19 mouse cellular contexts compared by ENCODE assay signal in genomic region chr8:78467889-78468288, GRCm38 (mm10). TPM values are rescaled to one million over a fixed set of nuclear protein-coding genes. Genes with fewer than 3 reads are reported as not detected.
DNase-seq lines count a peak whose midpoint lies in the region; ATAC-seq and TF ChIP-seq lines count a peak whose summit lies in the region.
"Had no signal": no experiment of that assay in that cellular context is flagged by ENCODE, and none has a peak within 500 bp of the region (broad histone marks: within the 10 kb centered on the region; RNA-seq: fewer than 3 reads in every experiment).

No protein-coding gene starts in this region.

- no peak overlapping the region for H3K4me2 ChIP-seq in lung, embryonic 14.5 days
- H3K4me2 ChIP-seq: kidney, embryonic 15.5 days; midbrain, embryonic 11.5 days had no signal

- 87% methylated on average over 2 of the region's 2 CpGs for WGBS in lung, embryonic 14.5 days

- no peaks in the 10 kb centered on the region for H3K27me3 ChIP-seq in lung, embryonic 14.5 days (ENCODE audit: insufficient read depth, low read length)
- H3K27me3 ChIP-seq: kidney, embryonic 15.5 days had no signal

- no peak overlapping the region for H3K27ac ChIP-seq in lung, embryonic 14.5 days (ENCODE audit: low read depth)
- H3K27ac ChIP-seq: kidney, embryonic 15.5 days; liver, embryonic 14.5 days had no signal

- no peak for TF ChIP-seq CTCF in lung, embryonic 14.5 days (IDR thresholded peaks at IDR 0.05; ENCODE audit: low read depth)
- no peak for TF ChIP-seq CTCF in brain, embryonic 14.5 days (IDR thresholded peaks at IDR 0.05; ENCODE audit: borderline replicate concordance, extremely low read depth, insufficient read depth, insufficient read length)

- no peak for TF ChIP-seq POLR2A in brain, embryonic 14.5 days (IDR thresholded peaks at IDR 0.05; ENCODE audit: borderline replicate concordance, extremely low read depth, insufficient read depth, insufficient read length, poor library complexity, severe bottlenecking)

- no peaks in the 10 kb centered on the region for H3K9me3 ChIP-seq in lung, embryonic 14.5 days (ENCODE audit: low read depth, low read length)
- H3K9me3 ChIP-seq: kidney, embryonic 15.5 days had no signal

- no peak for ATAC-seq in lung, embryonic 14.5 days (ENCODE audit: insufficient read depth)
- ATAC-seq in monocyte, adult 5-6 weeks (replicated peaks; ENCODE audit: insufficient number of reproducible peaks, low FRiP score, low TSS enrichment, poor library complexity, severe bottlenecking) = no peak

- DNase-seq in cerebellum, postnatal 10 days = peak; percentile 4 to 8
- no peak for DNase-seq in cerebellum, postnatal 4 days (ENCODE audit: low spot score in 2 of 2)
- peak; percentile 57 for DNase-seq in lung, embryonic 14.5 days
- no peak for DNase-seq in lung, postnatal 25 days (ENCODE audit: low spot score)
- peak; percentile 14 for DNase-seq in brain, embryonic 14.5 days (ENCODE audit: low read depth)
- peak; percentile 38 for DNase-seq in retina, postnatal 1 day
- no peak for DNase-seq in frontal cortex, adult 2 months (ENCODE audit: extremely low spot score in 1 of 2, low spot score in 1 of 2)
- DNase-seq: adrenal gland, adult 8-10 months; B cell, adult 2 months; cerebellum, adult 2 months; gastrocnemius, postnatal 14 days; thymus, postnatal 25 days had no signal

- H3K36me3 ChIP-seq in lung, embryonic 14.5 days (ENCODE audit: insufficient read depth) = no peaks in the 10 kb centered on the region
- H3K36me3 ChIP-seq: kidney, embryonic 15.5 days had no signal

- no peaks in the 10 kb centered on the region for H3K4me1 ChIP-seq in lung, embryonic 14.5 days (ENCODE audit: insufficient read depth)
- H3K4me1 ChIP-seq: kidney, embryonic 15.5 days had no signal

- no peak overlapping the region for H3K4me3 ChIP-seq in lung, embryonic 14.5 days (ENCODE audit: low read depth, low read length)
- H3K4me3 ChIP-seq: erythroblast, embryonic 14.5 days; kidney, embryonic 15.5 days had no signal

- H3K9ac ChIP-seq in lung, embryonic 14.5 days = no peak overlapping the region
- H3K9ac ChIP-seq: kidney, embryonic 15.5 days; liver, embryonic 14.5 days had no signal

RNA-seq across cellular contexts. Expression of gene Pou4f2, which starts 31.4 kb away (rescaled TPM):
- not detected in 2 replicates for polyA plus RNA-seq in lung, embryonic 14.5 days (2014; fragmentation: Nextera tagmentation; extraction: Ambion mirVana)
- 8.9 and 16.4 TPM in 2 replicates for polyA plus RNA-seq in brain, embryonic 14.5 days (2012; rRNA removed)
- polyA plus RNA-seq in frontal cortex, adult 2 months (2012; rRNA removed) = not detected in 2 replicates
- not detected in 3 replicates for total RNA-seq in monocyte, adult 5-6 weeks (2017)
- total RNA-seq: adrenal gland, adult 8-10 months; gastrocnemius, postnatal 14 days had no signal
- polyA plus RNA-seq: erythroblast, embryonic 14.5 days; heart, embryonic 16.5 days; kidney, embryonic 15.5 days; liver, embryonic 14.5 days; spleen, adult 2 months had no signal

RNA-seq across cellular contexts. Expression of gene Rbmxl1, which starts 40.8 kb away (rescaled TPM):
- 290 and 302 TPM in 2 replicates for polyA plus RNA-seq in lung, embryonic 14.5 days (2014; fragmentation: Nextera tagmentation; extraction: Ambion mirVana)
- 144 and 150 TPM in 2 replicates for polyA plus RNA-seq in brain, embryonic 14.5 days (2012; rRNA removed)
- polyA plus RNA-seq in frontal cortex, adult 2 months (2012; rRNA removed) = 50.2 and 57.7 TPM in 2 replicates
- total RNA-seq in monocyte, adult 5-6 weeks (2017) = 44.4 to 76.1 TPM (median 75.3 TPM) in 3 replicates

RNA-seq across cellular contexts. Expression of gene Slc10a7, which starts 41.3 kb away (rescaled TPM):
- polyA plus RNA-seq in lung, embryonic 14.5 days (2014; fragmentation: Nextera tagmentation; extraction: Ambion mirVana) = 11.4 and 12.1 TPM in 2 replicates
- polyA plus RNA-seq in brain, embryonic 14.5 days (2012; rRNA removed) = 10.0 and 12.4 TPM in 2 replicates
- polyA plus RNA-seq in frontal cortex, adult 2 months (2012; rRNA removed) = 3.6 and 4.3 TPM in 2 replicates
- total RNA-seq in monocyte, adult 5-6 weeks (2017) = 12.3 to 18.0 TPM (median 17.0 TPM) in 3 replicates

Comparison
In these comparisons a context has a peak if more than half of its experiments do, and no peak if none do; other contexts are left out.
1. DNase-seq: peak in cerebellum, postnatal 10 days (2 of 2), lung, embryonic 14.5 days (single experiment), brain, embryonic 14.5 days (single experiment) and retina, postnatal 1 day (single experiment); none in cerebellum, postnatal 4 days (0 of 2), lung, postnatal 25 days (single experiment) and frontal cortex, adult 2 months (0 of 2).